Mouse (Mus musculus): ENCODE data around the gene Nudt21. TPM values are rescaled to one million over a fixed set of nuclear protein-coding genes. Genes with fewer than 3 reads are reported as not detected.
"Not testable (repeated sequence)": the region's sequence is repeated elsewhere in the genome, so short reads cannot be mapped to it uniquely, and the experiment has no call there.

Gene Nudt21
- polyA plus RNA-seq, 1 experiment from 2014 or later = 104 TPM

DNA sequence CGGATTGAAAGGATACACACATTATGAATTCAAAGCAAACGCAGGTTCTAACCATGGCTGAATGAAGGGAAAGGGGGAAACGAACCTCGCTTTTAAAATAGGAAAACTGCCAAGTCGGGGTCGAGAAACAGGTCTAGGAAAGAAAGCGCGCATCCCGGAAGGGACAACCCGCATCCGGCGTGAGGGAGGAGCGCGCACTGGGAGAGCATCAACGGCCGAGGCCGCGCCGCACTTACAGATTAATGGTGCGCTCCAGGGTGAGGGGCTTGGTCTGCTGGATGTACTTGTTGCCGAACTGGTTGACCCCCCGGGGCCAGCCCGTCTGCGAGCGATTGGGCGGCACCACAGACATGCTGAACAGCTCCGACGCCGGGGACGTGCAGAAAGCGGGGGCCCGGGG is 290 bp downstream of the Nudt21 start:
- WGBS = under 1% methylated on average over 22 of the region's 32 CpGs
- peak overlapping the region; percentile 76 for H3K4me3 ChIP-seq (ENCODE audit: low read length)
- peak overlapping the region; percentile 68 for H3K27ac ChIP-seq (ENCODE audit: low read length)
- peak overlapping the region; percentile 79 for H3K9ac ChIP-seq (ENCODE audit: low read length)
- not testable (repeated sequence) for H3K36me3 ChIP-seq (ENCODE audit: control insufficient read depth, insufficient read depth, low read length); H3K9me3 ChIP-seq (ENCODE audit: control insufficient read depth, low read length); H3K27me3 ChIP-seq (ENCODE audit: control insufficient read depth, insufficient read depth, low read depth, low read length)
- peak overlapping the region; percentile 83 for H3K4me2 ChIP-seq (ENCODE audit: low read depth, low read length)
- peak; percentile 89 for ATAC-seq (ENCODE audit: low read depth)
- peaks cover 15% of the 10 kb centered on the region for H3K4me1 ChIP-seq (replicated peaks; ENCODE audit: control insufficient read depth, insufficient read depth, low read length)

DNA sequence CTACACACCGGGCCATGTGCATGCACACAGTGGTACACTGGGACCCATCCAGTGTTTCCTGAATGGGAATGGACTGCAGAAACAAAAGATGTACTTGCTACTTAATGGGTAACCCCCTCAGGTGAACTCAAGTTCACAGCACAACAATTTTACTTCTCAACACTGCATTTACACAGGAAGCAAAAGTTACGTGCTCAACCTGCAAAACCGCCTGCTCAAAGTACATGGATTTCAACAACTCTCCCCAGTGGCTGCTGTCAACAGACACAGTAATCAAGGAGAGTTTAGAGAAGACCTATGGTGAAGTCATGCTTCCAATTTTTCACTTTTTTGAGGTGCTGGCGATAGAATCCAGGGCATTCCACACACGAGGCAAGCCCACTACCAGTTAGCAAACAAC is 1.6 kb downstream of the Nudt21 start:
- peaks cover 3% of the 10 kb centered on the region for H3K36me3 ChIP-seq (ENCODE audit: control insufficient read depth, insufficient read depth, low read length)
- ATAC-seq (ENCODE audit: low read depth) = no peak
- peak overlapping the region; percentile 0 for H3K4me3 ChIP-seq (ENCODE audit: low read length)
- H3K4me1 ChIP-seq (replicated peaks; ENCODE audit: control insufficient read depth, insufficient read depth, low read length) = peaks cover 15% of the 10 kb centered on the region
- no peaks in the 10 kb centered on the region for H3K27me3 ChIP-seq (ENCODE audit: control insufficient read depth, insufficient read depth, low read depth, low read length)
- peak overlapping the region; percentile 83 for H3K4me2 ChIP-seq (ENCODE audit: low read depth, low read length)
- no peaks in the 10 kb centered on the region for H3K9me3 ChIP-seq (ENCODE audit: control insufficient read depth, low read length)
- 47% methylated on average over 5 of the region's 5 CpGs for WGBS
- peak overlapping the region; percentile 49 for H3K9ac ChIP-seq (ENCODE audit: low read length)
- no peak overlapping the region for H3K27ac ChIP-seq (ENCODE audit: low read length)

DNA sequence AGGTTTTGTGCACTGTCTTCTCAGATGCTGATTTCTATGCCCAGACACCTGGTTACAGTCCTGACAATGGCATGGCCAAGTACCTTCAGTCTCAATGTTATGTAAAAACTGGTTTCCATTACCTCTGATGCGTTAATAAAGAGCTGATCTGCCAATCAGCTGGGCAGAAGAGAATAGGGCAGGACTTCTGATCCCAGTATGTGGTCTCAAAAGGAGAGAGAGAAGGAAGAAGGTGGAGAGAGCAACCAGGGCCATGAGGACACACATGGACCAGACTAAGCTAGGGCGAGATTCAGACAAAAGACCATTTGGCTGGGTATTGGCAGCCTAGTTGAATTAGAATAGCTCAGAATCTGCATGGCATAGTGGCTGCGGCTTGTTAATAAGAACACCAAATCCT is 3.2 kb downstream of the Nudt21 start:
- peaks cover 17% of the 10 kb centered on the region for H3K36me3 ChIP-seq (ENCODE audit: control insufficient read depth, insufficient read depth, low read length)
- no peaks in the 10 kb centered on the region for H3K27me3 ChIP-seq (ENCODE audit: control insufficient read depth, insufficient read depth, low read depth, low read length)
- ATAC-seq (ENCODE audit: low read depth) = no peak
- no peak overlapping the region for H3K4me3 ChIP-seq (ENCODE audit: low read length)
- H3K4me2 ChIP-seq (ENCODE audit: low read depth, low read length) = no peak overlapping the region
- H3K4me1 ChIP-seq (replicated peaks; ENCODE audit: control insufficient read depth, insufficient read depth, low read length) = peaks cover 15% of the 10 kb centered on the region
- H3K27ac ChIP-seq (ENCODE audit: low read length) = no peak overlapping the region
- H3K9me3 ChIP-seq (ENCODE audit: control insufficient read depth, low read length) = no peaks in the 10 kb centered on the region
- WGBS = 91% methylated on average over 3 of the region's 3 CpGs
- H3K9ac ChIP-seq (ENCODE audit: low read length) = no peak overlapping the region

DNA sequence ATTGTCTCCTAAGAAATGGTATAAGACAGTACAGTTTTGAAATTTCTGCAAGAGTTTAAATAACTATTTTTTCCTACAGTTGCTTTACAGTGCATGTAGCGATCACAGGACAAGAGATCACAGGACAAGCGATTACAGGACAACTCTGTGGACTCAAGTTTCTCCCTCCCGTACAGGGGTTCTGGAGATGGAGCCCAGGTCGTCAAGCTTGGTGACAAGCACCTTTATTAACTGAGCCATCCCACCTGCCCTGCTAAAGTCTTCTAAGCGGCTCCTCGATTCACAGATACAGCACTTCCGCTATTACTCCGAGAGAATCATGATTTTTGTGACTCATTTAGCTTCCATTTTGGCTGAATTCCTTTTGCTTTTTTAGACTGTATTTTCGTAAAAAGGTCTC is 7.1 kb downstream of the Nudt21 start:
- Histone ChIP-seq H3K4me1 (replicated peaks; ENCODE audit: control insufficient read depth, insufficient read depth, low read length) (no peaks in the 10 kb centered on the region), H3K4me3 (ENCODE audit: low read length) (no peak overlapping the region), H3K27me3 (ENCODE audit: control insufficient read depth, insufficient read depth, low read depth, low read length) (no peaks in the 10 kb centered on the region), H3K9ac (ENCODE audit: low read length) (no peak overlapping the region), H3K4me2 (ENCODE audit: low read depth, low read length) (no peak overlapping the region), H3K27ac (ENCODE audit: low read length) (no peak overlapping the region), H3K9me3 (ENCODE audit: control insufficient read depth, low read length) (no peaks in the 10 kb centered on the region), H3K36me3 (ENCODE audit: control insufficient read depth, insufficient read depth, low read length) (peaks cover 40% of the 10 kb centered on the region)
- 89% methylated on average over 9 of the region's 9 CpGs for WGBS
- no peak for ATAC-seq (ENCODE audit: low read depth)

DNA sequence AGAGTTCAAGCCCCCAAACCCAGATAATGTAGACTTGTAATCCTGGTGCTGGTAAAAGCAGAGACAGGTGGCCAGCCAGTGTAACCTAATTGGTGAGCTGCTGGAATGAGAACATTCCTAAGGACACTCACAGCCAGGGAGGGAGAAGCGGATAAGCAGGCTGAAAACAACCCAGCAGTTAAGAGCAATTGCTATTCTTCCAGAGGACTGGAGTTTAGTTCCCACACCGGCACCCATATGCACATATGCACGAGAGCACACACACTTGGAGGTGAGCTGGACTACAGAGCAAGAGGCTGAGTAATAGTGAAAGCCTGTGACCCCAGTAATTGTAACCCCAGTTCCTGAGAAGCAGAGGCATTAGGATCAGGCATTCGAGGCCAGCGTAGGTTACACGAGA is 12.9 kb downstream of the Nudt21 start:
- no peak overlapping the region for H3K9ac ChIP-seq (ENCODE audit: low read length)

DNA sequence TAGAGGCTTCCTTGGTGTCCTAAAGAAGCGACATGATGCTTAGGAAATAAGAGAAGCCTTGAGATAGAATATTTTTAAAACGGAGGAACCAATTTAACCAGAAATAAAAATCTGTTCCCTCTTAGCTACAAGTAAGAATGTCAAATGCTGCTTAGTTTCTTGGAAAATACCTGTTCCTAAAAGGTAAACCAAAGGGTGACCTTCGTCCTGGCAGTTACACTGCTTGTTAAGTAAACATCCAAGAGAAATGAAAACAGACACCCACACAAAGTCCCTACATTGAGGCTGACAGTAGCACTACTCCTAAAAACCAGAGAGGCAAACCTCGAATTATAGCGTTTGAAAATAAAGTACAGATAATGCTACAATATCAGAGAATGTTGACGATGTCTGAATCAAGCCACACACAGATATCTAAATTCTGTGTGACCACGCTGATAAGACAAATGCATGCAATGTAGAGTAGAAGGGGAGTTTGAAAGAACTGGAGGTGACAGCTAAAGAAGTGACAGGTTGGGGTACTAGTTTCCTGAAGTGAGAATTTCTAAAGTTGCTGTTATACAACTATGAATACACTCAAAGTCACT is 23.7 kb downstream of the Nudt21 start:
- no peak for ATAC-seq (ENCODE audit: low read depth)

More for the DNA sequence above, 12.9 kb downstream of the Nudt21 start:
- H3K4me3 ChIP-seq (ENCODE audit: low read length) = no peak overlapping the region
- no peaks in the 10 kb centered on the region for H3K4me1 ChIP-seq (replicated peaks; ENCODE audit: control insufficient read depth, insufficient read depth, low read length)
- no peak overlapping the region for H3K4me2 ChIP-seq (ENCODE audit: low read depth, low read length)
- WGBS = 95% methylated on average over 6 of the region's 6 CpGs
- H3K36me3 ChIP-seq (ENCODE audit: control insufficient read depth, insufficient read depth, low read length) = peaks cover 41% of the 10 kb centered on the region
- H3K9me3 ChIP-seq (ENCODE audit: control insufficient read depth, low read length) = no peaks in the 10 kb centered on the region
- no peak for ATAC-seq (ENCODE audit: low read depth)
- no peaks in the 10 kb centered on the region for H3K27me3 ChIP-seq (ENCODE audit: control insufficient read depth, insufficient read depth, low read depth, low read length)
- no peak overlapping the region for H3K27ac ChIP-seq (ENCODE audit: low read length)

DNA sequence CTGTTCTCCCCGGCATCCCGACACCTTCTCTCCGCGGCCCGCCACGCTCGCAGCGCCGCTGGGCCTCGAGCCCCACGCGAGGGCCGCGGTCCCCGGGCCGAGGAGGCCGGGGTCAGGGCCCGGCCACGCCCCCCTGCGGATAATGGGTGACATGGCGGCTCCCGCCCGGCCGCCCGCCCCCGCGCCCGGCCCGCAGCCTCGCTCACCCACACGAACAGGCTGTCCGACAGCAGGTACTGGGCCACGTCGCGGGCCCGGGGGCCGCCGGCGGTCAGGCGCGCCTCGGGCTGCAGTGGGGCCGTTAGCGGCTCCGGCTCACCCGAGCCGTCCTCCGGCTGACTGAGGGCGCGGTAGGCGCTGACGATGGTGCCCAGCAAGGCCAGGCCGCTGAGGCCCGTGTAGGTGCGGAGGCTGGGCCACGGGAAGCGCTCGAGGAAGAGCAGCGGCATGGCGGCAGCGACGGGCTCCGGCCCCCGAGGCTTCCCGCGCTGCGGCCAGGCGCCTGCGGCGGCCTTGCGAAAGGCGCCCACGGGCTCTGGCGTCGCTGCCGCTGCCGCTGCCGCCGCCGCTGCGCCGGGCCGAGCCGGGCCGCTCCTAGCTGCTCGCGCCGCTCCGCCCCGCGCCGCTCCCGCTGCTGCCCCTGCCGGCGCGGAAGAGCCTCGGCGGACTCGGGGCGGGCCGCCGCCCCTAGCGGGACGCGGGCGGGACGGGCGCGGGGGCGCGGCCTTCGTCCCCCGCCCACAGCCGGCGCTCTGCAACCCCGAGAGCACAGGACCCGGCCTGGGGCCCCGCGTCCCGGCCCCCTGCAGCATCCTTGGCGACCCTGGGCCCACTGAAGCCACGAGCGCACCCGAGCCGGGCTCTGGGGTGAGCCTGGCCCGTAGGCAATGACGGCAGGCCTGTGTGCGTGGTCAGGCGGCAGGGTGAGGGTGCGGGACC is 24.5 kb downstream of the Nudt21 start, which contains the start of gene Amfr:
TSS of gene Amfr (minus strand) at position 830 of the 939 bp plus-strand sequence.
- peak within 1 kb of the TSS; percentile 94 for H3K27ac ChIP-seq (ENCODE audit: low read length)
- H3K4me3 ChIP-seq (ENCODE audit: low read length) = peak within 1 kb of the TSS; percentile 98
- peaks cover 25% of the 10 kb centered on the region for H3K4me1 ChIP-seq (replicated peaks; ENCODE audit: control insufficient read depth, insufficient read depth, low read length)
- WGBS = under 1% methylated on average over 115 of the region's 130 CpGs
- H3K4me2 ChIP-seq (ENCODE audit: low read depth, low read length) = peak within 1 kb of the TSS; percentile 98
- H3K27me3 ChIP-seq (ENCODE audit: control insufficient read depth, insufficient read depth, low read depth, low read length) = no peaks in the 10 kb centered on the region
- ATAC-seq (ENCODE audit: low read depth) = peak; percentile 97
- H3K9me3 ChIP-seq (ENCODE audit: control insufficient read depth, low read length) = no peaks in the 10 kb centered on the region
- peak within 1 kb of the TSS; percentile 89 for H3K9ac ChIP-seq (ENCODE audit: low read length)
- H3K36me3 ChIP-seq (ENCODE audit: control insufficient read depth, insufficient read depth, low read length) = no peaks in the 10 kb centered on the region

More for the DNA sequence above, 23.7 kb downstream of the Nudt21 start:
- WGBS = 17% methylated on average over 7 of the region's 7 CpGs
- peak overlapping the region; percentile 89 for H3K9ac ChIP-seq (ENCODE audit: low read length)
- H3K27ac ChIP-seq (ENCODE audit: low read length) = no peak overlapping the region; the same call in 1 of the 2 replicates
- H3K9me3 ChIP-seq (ENCODE audit: control insufficient read depth, low read length) = no peaks in the 10 kb centered on the region
- H3K36me3 ChIP-seq (ENCODE audit: control insufficient read depth, insufficient read depth, low read length) = no peaks in the 10 kb centered on the region
- H3K4me1 ChIP-seq (replicated peaks; ENCODE audit: control insufficient read depth, insufficient read depth, low read length) = peaks cover 25% of the 10 kb centered on the region
- H3K27me3 ChIP-seq (ENCODE audit: control insufficient read depth, insufficient read depth, low read depth, low read length) = no peaks in the 10 kb centered on the region
- peak overlapping the region; percentile 98 for H3K4me2 ChIP-seq (ENCODE audit: low read depth, low read length)
- peak overlapping the region; percentile 98 for H3K4me3 ChIP-seq (ENCODE audit: low read length)

DNA sequence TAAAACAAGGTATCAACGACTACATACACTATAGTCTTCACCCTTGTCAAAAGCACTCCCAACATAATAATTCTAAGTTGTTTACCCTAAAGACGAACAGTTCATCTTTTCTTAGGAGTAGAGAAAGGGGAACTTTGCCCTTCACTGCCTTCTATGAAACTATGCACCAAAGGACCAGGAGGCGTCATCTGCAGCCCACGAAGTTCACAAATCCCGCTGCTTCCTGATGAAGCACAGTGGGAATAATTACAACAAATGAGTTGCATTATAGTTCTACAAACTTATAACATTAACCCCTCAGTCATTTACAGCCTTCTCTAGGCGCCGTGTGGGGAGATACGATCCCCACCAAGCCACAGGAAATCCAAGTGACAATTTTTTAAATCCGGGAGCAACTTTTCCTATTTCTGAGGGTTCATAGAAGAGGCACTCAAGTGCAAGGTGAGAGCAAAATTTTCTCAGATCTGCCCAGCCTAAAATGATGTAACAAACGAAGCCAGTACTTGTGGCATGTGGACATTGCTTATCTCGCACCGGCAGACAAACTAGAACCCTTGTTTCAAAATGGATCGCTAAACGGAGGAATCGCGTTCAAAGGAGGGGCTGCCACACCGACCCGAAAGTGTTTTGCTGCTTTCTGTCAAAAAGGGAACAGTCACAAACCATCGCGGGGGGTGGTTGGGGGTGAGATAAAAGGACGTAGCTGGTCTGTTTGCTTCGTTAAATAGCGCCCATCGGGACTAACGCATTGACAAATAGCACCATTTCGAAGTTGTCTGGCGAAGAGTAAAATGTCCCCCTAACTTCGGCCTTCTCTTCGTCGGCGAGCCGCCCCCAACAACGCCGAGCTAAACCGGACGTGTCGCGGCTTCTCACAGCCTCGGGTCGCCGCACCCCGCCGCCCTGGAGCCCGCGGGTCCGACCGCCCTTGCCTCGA is 25.5 kb downstream of the Nudt21 start:
- no peak for ATAC-seq (ENCODE audit: low read depth)
- H3K4me3 ChIP-seq (ENCODE audit: low read length) = peak overlapping the region; percentile 98
- H3K4me1 ChIP-seq (replicated peaks; ENCODE audit: control insufficient read depth, insufficient read depth, low read length) = peaks cover 25% of the 10 kb centered on the region
- peak overlapping the region; percentile 98 for H3K4me2 ChIP-seq (ENCODE audit: low read depth, low read length)
- 3% methylated on average over 48 of the region's 48 CpGs for WGBS
- peak overlapping the region; percentile 94 for H3K27ac ChIP-seq (ENCODE audit: low read length)
- no peaks in the 10 kb centered on the region for H3K36me3 ChIP-seq (ENCODE audit: control insufficient read depth, insufficient read depth, low read length)
- H3K27me3 ChIP-seq (ENCODE audit: control insufficient read depth, insufficient read depth, low read depth, low read length) = no peaks in the 10 kb centered on the region
- H3K9me3 ChIP-seq (ENCODE audit: control insufficient read depth, low read length) = no peaks in the 10 kb centered on the region
- peak overlapping the region; percentile 89 for H3K9ac ChIP-seq (ENCODE audit: low read length)

Measured in lung, embryonic 16.5 days (tissue).